Mouse (Mus musculus): Measurements from ENCODE around the gene Osm.

DNA sequence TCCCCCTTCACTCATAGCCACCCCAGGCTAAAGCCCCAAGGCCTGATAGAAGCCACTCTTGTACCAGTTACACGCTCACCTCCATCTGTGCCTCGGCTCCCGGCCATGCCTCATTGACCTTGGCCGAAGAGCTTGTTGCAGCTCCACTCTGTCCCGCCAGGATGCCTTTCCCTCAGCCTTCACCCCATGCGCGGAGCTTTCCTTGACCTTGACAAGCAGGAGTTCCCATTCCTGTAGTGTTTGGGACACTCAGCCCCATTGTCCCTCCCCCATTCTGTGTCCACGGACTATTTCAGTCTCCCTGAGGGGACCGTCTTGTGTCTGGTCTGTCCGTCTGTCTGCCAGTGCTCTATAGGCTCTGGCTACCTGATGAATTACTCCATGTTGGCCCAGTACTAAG is 23.1 kb upstream of the Osm start:
- TF ChIP-seq CTCF (IDR thresholded peaks at IDR 0.05; ENCODE audit: control insufficient read depth, insufficient read depth, low read length) (no peak), POLR2A (IDR thresholded peaks at IDR 0.05; ENCODE audit: borderline replicate concordance, control insufficient read depth, low read depth, low read length) (no peak)
